Mouse (Mus musculus) megakaryocyte, adult 5-6 weeks (primary cell): ENCODE measurements around the gene Hyou1. TPM values are rescaled to one million over a fixed set of nuclear protein-coding genes. Genes with fewer than 3 reads are reported as not detected.

Experiments
- total RNA-seq, 2 experiments: library from RNA; stranded (forward) in 1 of 2; stranded (reverse) in 1 of 2; fragments of 153-499, 151-499 nt in 1 of 2; fragments of 221-1000, 200-1000 nt in 1 of 2; gene quantifications; 2 replicates each; pipeline versions ENCODE4 v1.2.3 to v1.2.4; 2015 to 2017

Hyou1 gene
- total RNA-seq, 2 experiments from 2014 or later, result 29.7 to 49.7 TPM

Other genes starting within 250 kb of the Hyou1 start
- gene Mcam, start 245.0 kb upstream of the Hyou1 start, total RNA-seq (2015), result 1.6 TPM in 2 replicates
- gene Mcam, start 245.0 kb upstream of the Hyou1 start, total RNA-seq (2017), result 3.2 and 5.8 TPM in 2 replicates
- 179 and 180 TPM in 2 replicates for gene Cbl, start 145.4 kb upstream of the Hyou1 start, total RNA-seq (2015)
- 45.3 and 70.2 TPM in 2 replicates for gene Cbl, start 145.4 kb upstream of the Hyou1 start, total RNA-seq (2017)
- not detected in 2 replicates for gene Ccdc153, start 138.8 kb upstream of the Hyou1 start, total RNA-seq (2015)
- not detected in 2 replicates for gene Ccdc153, start 138.8 kb upstream of the Hyou1 start, total RNA-seq (2017)
- gene Pdzd3, start 128.0 kb upstream of the Hyou1 start, total RNA-seq (2015), result 0.07 and 0.34 TPM in 2 replicates
- gene Pdzd3, start 128.0 kb upstream of the Hyou1 start, total RNA-seq (2017), result not detected in 2 replicates
- 9.5 and 13.1 TPM in 2 replicates for gene Nlrx1, start 110.9 kb upstream of the Hyou1 start, total RNA-seq (2015)
- gene Nlrx1, start 110.9 kb upstream of the Hyou1 start, total RNA-seq (2017), result 12.1 and 12.4 TPM in 2 replicates
- 1.3 and 3.9 TPM in 2 replicates for gene Abcg4, start 90.9 kb upstream of the Hyou1 start, total RNA-seq (2015)
- 1.1 and 1.7 TPM in 2 replicates for gene Abcg4, start 90.9 kb upstream of the Hyou1 start, total RNA-seq (2017)
- gene Hinfp, start 73.8 kb upstream of the Hyou1 start, total RNA-seq (2015), result 12.3 and 18.4 TPM in 2 replicates
- gene Hinfp, start 73.8 kb upstream of the Hyou1 start, total RNA-seq (2017), result 13.1 and 15.3 TPM in 2 replicates
- 12.0 and 16.4 TPM in 2 replicates for gene C2cd2l, start 59.2 kb upstream of the Hyou1 start, total RNA-seq (2015)
- 11.0 and 13.4 TPM in 2 replicates for gene C2cd2l, start 59.2 kb upstream of the Hyou1 start, total RNA-seq (2017)
- gene Dpagt1, start 53.5 kb upstream of the Hyou1 start, total RNA-seq (2015), result 37.7 and 39.4 TPM in 2 replicates
- 15.2 and 17.4 TPM in 2 replicates for gene Dpagt1, start 53.5 kb upstream of the Hyou1 start, total RNA-seq (2017)
- 136 and 144 TPM in 2 replicates for gene H2afx, start 44.8 kb upstream of the Hyou1 start, total RNA-seq (2015)
- gene H2afx, start 44.8 kb upstream of the Hyou1 start, total RNA-seq (2017), result 239 and 262 TPM in 2 replicates
- 63.1 and 83.4 TPM in 2 replicates for gene Hmbs, start 35.3 kb upstream of the Hyou1 start, total RNA-seq (2015)
- gene Hmbs, start 35.3 kb upstream of the Hyou1 start, total RNA-seq (2017), result 31.2 and 41.1 TPM in 2 replicates
- 19.2 and 19.4 TPM in 2 replicates for gene Vps11, start 17.8 kb upstream of the Hyou1 start, total RNA-seq (2015)
- 22.7 and 26.8 TPM in 2 replicates for gene Vps11, start 17.8 kb upstream of the Hyou1 start, total RNA-seq (2017)
- 19.7 and 23.5 TPM in 2 replicates for gene Slc37a4, start 17.4 kb downstream of the Hyou1 start, total RNA-seq (2015)
- gene Slc37a4, start 17.4 kb downstream of the Hyou1 start, total RNA-seq (2017), result 14.8 and 28.3 TPM in 2 replicates
- gene Rps25, start 27.6 kb downstream of the Hyou1 start, total RNA-seq (2015), result 2,100 and 2,121 TPM in 2 replicates
- 1,309 and 1,413 TPM in 2 replicates for gene Rps25, start 27.6 kb downstream of the Hyou1 start, total RNA-seq (2017)
- 91.3 and 95.4 TPM in 2 replicates for gene Trappc4, start 28.1 kb downstream of the Hyou1 start, total RNA-seq (2015)
- 24.1 and 32.5 TPM in 2 replicates for gene Trappc4, start 28.1 kb downstream of the Hyou1 start, total RNA-seq (2017)
- gene Ccdc84, start 39.1 kb downstream of the Hyou1 start, total RNA-seq (2015), result 24.5 TPM in 2 replicates
- 19.8 and 27.1 TPM in 2 replicates for gene Ccdc84, start 39.1 kb downstream of the Hyou1 start, total RNA-seq (2017)
- not detected in 2 replicates for gene Foxr1, start 61.6 kb downstream of the Hyou1 start, total RNA-seq (2015)
- not detected in 2 replicates for gene Foxr1, start 61.6 kb downstream of the Hyou1 start, total RNA-seq (2017)
- not detected in 2 replicates for gene Upk2, start 75.5 kb downstream of the Hyou1 start, total RNA-seq (2015)
- gene Upk2, start 75.5 kb downstream of the Hyou1 start, total RNA-seq (2017), result not detected in 2 replicates
- 6.0 TPM in 2 replicates for gene Bcl9l, start 103.3 kb downstream of the Hyou1 start, total RNA-seq (2015)
- 2.6 and 3.0 TPM in 2 replicates for gene Bcl9l, start 103.3 kb downstream of the Hyou1 start, total RNA-seq (2017)
- gene Cxcr5, start 182.4 kb downstream of the Hyou1 start, total RNA-seq (2015), result not detected in 2 replicates
- gene Cxcr5, start 182.4 kb downstream of the Hyou1 start, total RNA-seq (2017), result not detected in 2 replicates
- 57.1 and 60.2 TPM in 2 replicates for gene Ddx6, start 225.4 kb downstream of the Hyou1 start, total RNA-seq (2015)
- 71.2 and 88.8 TPM in 2 replicates for gene Ddx6, start 225.4 kb downstream of the Hyou1 start, total RNA-seq (2017)